Mouse (Mus musculus) brain, adult 10 weeks (tissue): Measurements from ENCODE around the gene Dock1. TPM values are rescaled to one million over a fixed set of nuclear protein-coding genes. Genes with fewer than 3 reads are reported as not detected.

Experiments used
- polyA plus RNA-seq: library from polyadenylated mRNA; stranded (reverse); fragments of 350-450 nt; fragmentation: Illumina TruSeq; extraction: RNeasy Lipid Tissue Mini Kit (QIAGEN cat#74804); gene quantifications from one replicate; pipeline ENCODE4 v1.2.3, GENCODE M21; 2015; ENCODE audit warnings: low read depth, low replicate concordance

The Dock1 gene
- 13.4 TPM for polyA plus RNA-seq

GRCm38 (mm10) chr7:134670312-134671002 lies at the start of gene Dock1:
Dock1 (plus strand) TSS chr7:134670654.

GRCm38 (mm10) chr7:134937927-134938609 lies 267.6 kb downstream of the Dock1 start, which contains the start of gene Fam196a:
Fam196a (minus strand) TSS chr7:134938430.

